Mouse (Mus musculus) layer of hippocampus, adult 2 months (tissue): ENCODE measurements at regions not wholly inside any gene's neighbourhood (a gene's known extent, or its start where the extent isn't known, plus 50 kb on each side); places are given as distances from the start of the nearest gene placed in this dataset.

Experiments
- DNase-seq, 2 experiments: peaks; one replicate each; pipeline ENCODE4 v3.0.0; 2022; ENCODE audit warnings: low spot score in 2 of 2
- H3K27ac ChIP-seq: fragments of 200-600 bp; 2 replicates; pipeline ENCODE4 v1.8.1; 2022
- H3K4me3 ChIP-seq: fragments of 200-600 bp; 2 replicates; pipeline ENCODE4 v1.8.1; 2022; ENCODE audit warnings: mild to moderate bottlenecking
- CTCF ChIP-seq: fragments of 200-600 bp; conservative IDR thresholded peaks from 2 replicates; pipeline ENCODE4 v1.8.1; 2022; ENCODE audit warnings: antibody characterized with exemption, mild to moderate bottlenecking, moderate library complexity

DNA sequence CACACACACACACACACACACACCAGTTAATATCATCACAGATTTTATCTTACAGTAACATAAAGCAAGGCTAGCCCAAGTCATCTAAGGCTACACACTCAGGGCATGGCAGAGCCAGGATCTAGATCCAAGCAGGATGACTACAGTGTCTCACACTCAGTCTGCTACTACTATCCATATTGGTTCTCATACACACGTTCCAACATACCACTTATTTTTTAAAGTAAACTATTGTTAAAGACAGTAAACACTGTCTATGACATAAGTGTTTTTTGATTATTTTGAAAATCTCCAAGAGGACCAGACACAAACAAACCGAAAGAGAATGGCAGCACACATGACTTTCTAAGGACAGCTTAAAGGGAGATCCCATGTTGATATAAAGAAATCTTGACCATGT, 306.3 kb downstream of the Gm11361 start:
- no peak overlapping the region for H3K4me3 ChIP-seq
- DNase-seq = no peak
- no peak for TF ChIP-seq CTCF
- H3K27ac ChIP-seq = no peak overlapping the region

DNA sequence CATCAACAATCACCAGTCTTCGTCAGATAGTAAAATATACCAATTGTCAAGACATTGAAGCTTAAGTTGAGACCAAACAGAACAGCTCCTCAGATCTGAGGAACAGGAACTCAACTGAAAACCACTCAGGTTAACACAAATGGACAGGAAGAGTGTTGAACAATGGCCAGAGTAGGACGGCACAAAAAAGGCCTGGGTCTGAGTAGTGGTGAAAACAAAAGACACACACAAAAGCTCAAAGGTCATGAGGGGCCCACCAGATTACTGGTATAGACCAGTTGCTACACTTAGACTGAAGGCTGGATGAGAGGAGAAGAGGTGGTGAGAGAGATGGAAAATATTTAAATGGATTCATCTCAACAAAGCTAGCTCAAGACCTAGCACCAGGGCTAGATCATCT, 302.8 kb downstream of the Gm11361 start:
- Histone ChIP-seq H3K4me3 (no peak overlapping the region), H3K27ac (no peak overlapping the region)
- TF ChIP-seq CTCF = no peak
- DNase-seq = no peak

DNA sequence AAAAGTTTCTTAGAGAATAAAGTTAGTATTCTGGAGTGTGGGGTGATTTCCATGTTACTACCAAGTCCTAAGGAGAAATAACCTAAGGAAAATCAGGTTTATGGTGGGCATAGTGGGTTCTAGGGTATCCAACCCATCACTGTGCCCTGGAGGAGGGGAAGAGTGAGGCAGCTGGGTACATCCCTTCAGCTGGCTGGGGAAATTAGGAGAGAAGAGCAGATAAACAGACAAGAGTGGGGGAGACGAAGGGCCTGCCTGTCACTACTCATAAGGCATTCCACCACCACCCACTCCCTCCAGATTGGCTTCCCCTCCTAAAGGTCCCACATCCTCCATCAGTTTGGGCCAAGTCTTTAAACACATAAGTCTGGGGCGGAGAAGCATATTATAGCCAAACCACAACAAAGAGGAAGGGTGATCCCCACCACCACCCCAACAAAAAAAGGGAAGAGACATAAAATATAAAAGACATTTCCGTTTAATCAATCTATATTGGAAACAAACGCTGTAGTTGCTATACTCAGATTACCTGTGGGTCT, 299.8 kb downstream of the Gm11361 start:
- H3K27ac ChIP-seq = no peak overlapping the region
- no peak for TF ChIP-seq CTCF
- H3K4me3 ChIP-seq = no peak overlapping the region
- DNase-seq = no peak

DNA sequence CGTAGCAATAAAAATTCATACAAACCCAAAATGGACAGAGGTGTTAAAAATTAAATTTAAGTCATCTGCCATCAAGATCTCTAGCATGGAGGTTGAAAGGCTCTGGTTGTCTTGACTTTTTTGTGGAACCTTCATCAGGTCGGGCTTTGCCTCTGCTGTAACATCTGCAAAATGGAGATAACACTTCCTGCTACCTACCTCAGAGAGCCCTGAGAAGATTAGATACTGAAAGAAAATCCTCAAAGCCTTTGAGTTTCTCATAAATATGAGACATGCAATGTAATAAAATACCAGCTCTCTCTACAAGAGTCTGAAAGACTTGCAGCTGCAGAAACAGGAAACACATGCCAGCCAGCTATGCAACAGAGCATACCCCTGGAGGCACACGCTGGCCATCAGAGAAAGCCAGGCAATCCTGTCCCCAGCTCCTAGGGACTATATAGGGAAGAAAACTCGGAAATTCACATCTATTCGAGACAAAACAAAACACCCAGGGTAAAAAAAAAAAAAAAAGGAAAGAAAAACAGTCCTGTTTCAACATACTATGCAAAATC, 299.1 kb downstream of the Gm11361 start:
- Histone ChIP-seq H3K27ac (no peak overlapping the region), H3K4me3 (no peak overlapping the region)
- DNase-seq = no peak
- TF ChIP-seq CTCF = no peak

DNA sequence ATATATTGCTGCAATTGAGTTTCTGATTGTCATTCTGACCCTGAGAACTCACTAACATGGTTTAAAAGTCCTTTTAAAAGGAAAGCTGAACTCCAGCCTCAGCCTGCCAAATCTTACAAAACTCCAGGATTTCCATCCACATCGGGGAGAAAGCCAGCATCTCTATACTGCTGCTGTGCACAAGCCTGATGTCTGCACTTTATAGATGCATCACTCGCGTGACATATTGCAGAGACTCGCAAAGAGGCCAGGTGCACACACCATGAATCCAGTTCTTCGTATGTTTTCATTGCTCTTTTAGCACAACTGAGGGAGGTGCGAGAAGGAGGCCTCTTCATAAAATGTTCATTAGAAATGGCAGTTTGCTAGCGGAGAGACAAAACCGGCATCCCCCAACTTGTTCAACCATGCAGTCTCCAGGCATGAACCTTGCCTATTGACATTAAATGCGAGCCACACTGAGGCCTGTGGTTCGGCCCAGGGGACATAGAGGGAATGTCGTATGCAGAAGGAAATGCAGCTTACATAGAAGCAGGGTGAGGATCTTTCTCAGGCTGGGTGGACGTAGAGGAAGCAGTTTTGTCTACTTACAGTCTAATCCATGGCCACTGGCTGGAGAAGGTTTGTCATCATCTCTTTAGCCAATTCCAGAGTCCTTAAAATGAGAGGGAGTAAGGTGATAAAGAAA, 297.0 kb downstream of the Gm11361 start:
- H3K4me3 ChIP-seq = no peak overlapping the region
- no peak for DNase-seq
- peak overlapping the region; percentile 61 for H3K27ac ChIP-seq
- no peak for TF ChIP-seq CTCF

DNA sequence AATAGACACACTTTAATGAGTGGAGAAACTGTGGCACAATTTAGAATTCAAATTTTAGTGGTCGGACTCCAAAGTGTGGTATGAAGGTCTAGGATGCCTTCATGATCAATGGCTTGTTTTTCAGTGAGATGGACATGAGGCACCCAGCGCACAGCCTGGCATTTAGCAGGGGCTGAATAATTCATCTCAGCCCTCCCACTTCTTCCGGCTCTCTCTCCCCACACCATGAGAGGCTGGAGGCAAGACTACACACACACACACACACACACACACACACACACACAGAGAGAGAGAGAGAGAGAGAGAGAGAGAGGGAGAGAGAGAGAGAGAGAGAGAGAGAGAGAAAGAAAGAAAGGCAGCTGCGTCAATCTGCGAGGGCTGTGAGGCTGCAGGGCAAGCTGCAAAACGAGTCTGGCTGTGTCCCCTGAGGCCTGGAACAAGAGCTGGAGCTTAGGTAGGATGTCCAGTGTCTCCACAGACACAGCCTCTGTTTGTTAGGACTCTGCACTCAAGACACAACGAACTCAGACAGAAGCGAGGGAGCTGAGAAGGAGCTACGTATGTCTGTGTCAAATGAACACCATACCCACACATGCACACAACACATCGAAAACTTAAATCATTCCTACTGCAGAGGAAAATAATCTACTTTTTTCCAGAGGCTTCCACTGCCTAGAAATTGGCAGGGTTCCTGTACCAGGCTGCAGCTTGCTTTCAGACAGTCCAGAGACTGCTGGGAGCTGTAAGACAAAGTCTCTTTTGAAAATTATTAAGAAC, 295.8 kb downstream of the Gm11361 start:
- H3K27ac ChIP-seq = peak overlapping the region; percentile 61
- no peak overlapping the region for H3K4me3 ChIP-seq
- no peak for DNase-seq
- TF ChIP-seq CTCF = no peak

DNA sequence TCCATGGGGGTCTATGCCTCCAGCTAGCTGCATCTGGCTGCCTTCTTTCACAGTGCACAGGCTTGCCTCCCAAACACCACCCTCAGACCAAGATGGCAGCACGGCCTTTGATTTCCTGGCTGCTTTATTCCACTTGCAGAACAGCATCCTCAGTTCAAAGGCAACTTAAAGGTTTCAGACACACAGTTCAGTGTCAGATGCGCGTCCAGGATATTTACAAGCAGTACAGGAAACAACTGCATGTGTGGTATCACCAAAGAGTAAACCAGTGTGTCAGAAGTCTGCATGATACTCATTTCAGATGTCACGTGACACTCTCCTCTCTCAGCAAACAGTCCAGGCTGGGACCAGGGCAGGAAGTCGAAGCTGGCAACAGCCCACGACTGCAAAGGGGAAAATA, 294.2 kb downstream of the Gm11361 start:
- DNase-seq = no peak
- no peak overlapping the region for H3K4me3 ChIP-seq
- H3K27ac ChIP-seq = no peak overlapping the region
- TF ChIP-seq CTCF = no peak

DNA sequence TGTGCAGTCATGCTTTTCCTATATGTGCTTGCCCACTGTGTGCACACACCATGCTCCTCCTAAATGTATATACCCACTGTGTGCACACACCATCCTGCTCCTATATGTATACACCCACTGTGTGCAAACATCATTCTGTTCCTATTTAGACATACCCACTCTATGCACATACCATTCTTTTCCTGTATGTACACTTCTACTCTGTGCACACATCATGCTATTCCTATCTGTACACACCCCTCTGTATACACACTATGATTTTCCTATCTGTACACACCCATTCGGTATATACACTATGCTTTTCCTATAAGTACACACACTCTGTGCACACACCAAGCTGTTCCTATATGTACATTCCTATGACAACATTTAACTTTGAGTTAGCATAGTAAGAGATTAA, 288.5 kb downstream of the Gm11361 start:
- TF ChIP-seq CTCF = no peak
- no peak for DNase-seq
- H3K27ac ChIP-seq = 0 out of 2 replicates have a peak overlapping the region, but pooled peaks have one; percentile 18
- H3K4me3 ChIP-seq = no peak overlapping the region

DNA sequence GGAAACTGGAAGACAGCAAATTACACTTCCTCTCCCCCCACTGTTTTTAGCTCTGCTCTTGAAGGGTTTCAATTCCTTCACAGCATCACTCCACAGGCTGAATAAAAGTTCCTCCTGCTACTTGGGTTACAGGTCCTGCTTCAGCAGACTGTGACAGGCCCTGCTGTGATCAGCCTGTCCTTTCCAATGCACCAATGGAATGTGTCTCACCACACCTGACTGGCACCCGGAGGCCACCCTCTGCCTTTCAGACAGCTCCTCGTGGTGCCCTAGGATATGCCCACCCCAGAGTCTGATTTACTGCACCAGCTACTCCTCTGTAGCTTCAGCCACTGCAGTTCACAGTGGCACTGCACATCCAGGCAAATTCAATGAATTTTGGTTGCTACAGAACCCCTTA, 288.0 kb downstream of the Gm11361 start:
- Histone ChIP-seq H3K27ac (0 out of 2 replicates have a peak overlapping the region, but pooled peaks have one; percentile 18), H3K4me3 (no peak overlapping the region)
- no peak for TF ChIP-seq CTCF
- DNase-seq = no peak

DNA sequence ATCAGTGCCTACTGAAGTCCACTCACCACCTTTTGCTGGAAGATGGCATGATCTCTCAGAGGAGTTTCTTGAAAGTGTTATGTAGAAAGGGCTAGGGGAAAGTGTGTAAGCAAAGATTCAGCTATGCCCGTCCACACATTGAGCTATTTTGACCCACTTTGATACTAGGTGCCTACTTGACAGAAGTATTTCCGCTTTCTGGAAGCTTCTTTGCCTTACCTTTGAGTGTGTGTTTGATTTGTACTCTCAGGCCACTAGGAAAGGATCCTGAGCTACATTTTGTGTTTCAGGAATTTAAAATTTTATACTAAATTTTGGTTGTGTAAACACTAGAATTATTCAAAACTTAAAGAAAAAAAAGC, 287.5 kb downstream of the Gm11361 start:
- DNase-seq = no peak
- Histone ChIP-seq H3K27ac (no peak overlapping the region), H3K4me3 (no peak overlapping the region)
- TF ChIP-seq CTCF = no peak

DNA sequence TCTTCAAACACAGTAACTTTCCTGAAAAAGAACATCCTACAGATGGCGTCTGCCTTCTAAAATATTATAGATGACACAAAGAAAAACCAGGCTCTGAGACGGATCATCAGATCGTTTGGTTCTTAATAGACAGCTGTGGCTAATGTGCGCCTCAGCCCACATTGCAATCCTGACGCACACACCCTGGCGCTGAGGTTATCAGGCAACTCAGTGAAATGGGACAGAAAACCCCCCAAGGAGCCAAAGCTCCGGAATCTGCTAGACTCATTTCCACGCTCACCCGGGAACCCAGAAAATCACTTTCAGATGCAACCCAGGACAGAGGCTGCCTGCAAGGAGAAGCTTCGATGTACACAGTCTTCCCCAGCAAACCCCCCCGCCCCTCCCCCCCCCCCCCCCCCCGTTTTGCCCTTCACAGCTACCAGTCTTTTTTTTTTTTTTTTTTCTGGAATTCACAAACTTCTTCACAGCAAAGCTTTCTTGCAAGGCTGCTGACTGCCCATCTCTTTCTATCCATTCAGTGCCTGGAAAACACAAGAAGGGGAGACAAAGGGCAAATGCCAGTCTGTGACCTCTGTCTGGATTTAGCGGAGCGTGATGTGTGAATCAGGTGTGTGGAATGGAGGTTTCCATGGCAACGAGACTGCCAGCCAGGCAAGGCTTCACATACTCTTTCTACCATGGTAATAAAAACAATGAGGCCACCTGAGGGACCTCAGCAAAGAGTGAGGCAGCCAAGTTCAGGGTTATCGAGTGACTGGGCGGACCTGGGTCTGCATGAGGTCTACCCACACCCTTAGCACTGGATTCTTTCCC, 286.9 kb downstream of the Gm11361 start:
- Histone ChIP-seq H3K4me3 (no peak overlapping the region), H3K27ac (no peak overlapping the region)
- DNase-seq = no peak
- peak; percentile 41 for TF ChIP-seq CTCF

DNA sequence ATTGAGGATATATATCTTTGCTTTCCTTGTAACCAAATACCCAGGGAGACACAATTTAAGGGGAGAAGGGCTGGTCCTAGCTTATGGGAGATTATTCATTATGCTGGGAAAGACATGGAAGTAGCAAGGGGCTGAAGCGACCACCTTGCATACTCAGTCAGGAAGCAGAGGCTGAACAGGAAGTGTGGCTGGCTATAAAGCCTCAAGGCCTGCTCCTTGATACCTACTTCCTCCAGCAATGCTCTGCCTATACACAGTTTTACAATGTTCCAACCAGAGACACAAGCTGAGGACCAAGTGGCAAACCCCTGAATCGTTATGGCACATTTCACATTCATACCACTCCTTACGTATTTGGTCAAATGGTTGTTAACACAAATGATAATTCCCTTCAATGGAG, 284.3 kb downstream of the Gm11361 start:
- Histone ChIP-seq H3K4me3 (no peak overlapping the region), H3K27ac (no peak overlapping the region)
- no peak for TF ChIP-seq CTCF
- no peak for DNase-seq

DNA sequence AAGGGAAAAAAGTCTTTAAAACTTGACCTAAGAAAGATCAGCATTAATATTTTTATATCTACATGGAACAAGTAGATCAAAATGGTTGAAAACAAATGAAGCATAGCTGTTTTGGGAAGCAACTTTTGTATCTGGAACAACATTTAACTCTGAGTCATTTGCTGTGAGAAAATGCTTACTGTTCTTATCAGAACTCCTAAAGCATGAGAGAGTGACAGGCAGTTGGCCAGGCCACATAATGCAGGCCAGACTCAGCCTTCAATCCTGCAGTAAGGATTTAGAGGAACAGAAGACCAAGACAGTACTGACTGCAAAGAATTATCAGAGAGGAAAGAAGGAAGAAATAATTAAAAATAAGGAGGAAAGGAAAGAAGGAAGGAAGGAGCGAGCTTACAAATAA, 275.8 kb downstream of the Gm11361 start:
- Histone ChIP-seq H3K27ac (no peak overlapping the region), H3K4me3 (no peak overlapping the region)
- no peak for DNase-seq
- no peak for TF ChIP-seq CTCF
